Mouse (Mus musculus) ES-E14 (cell line): ENCODE results near the gene Cldn15.

Source experiments
- CHD2 ChIP-seq: IDR thresholded peaks from 2 replicates; pipeline ENCODE4 v1.6.1; 2014; ENCODE audit warnings: mild to moderate bottlenecking, low read depth, low read length, inconsistent platforms
- MAFK ChIP-seq: IDR thresholded peaks from 2 replicates; pipeline ENCODE4 v1.6.1; 2014; ENCODE audit warnings: mild to moderate bottlenecking, low read depth, low read length, inconsistent platforms; ENCODE audit not compliant: insufficient read depth
- ZC3H11A ChIP-seq: IDR thresholded peaks from 2 replicates; pipeline ENCODE4 v1.6.1; 2012; ENCODE audit warnings: low read depth, mild to moderate bottlenecking, inconsistent platforms, low read length, borderline replicate concordance
- ZNF384 ChIP-seq: IDR thresholded peaks from 2 replicates; pipeline ENCODE4 v1.6.1; 2012; ENCODE audit warnings: low read depth, low read length, inconsistent platforms

DNA sequence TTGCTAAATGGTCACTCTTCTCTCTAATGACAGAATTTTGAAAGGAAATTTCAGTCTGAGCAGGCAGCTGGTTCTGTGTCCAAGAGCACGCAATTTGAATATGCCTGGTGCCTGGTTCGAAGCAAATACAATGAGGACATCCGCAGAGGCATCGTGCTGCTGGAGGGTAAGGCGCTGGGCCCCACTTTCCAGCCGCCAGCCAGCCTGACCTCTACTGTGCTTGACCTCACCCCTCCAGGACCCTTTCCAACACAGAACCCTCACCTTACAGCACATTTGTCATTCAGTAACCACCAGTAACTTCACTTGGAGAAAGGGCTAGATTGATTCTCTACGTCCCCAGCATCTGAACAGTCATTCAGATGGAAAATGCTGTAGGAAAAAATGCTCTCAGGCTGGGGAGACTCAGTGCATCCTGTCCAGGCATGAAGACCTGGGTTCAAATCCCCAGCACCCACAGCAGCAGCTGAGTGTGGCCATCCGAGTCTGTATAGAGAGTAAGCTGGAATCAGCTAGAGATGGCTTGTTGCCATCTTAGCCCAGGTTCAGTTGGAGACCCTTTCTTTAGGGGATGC, 3.4 kb upstream of the Cldn15 start:
- no peak for TF ChIP-seq CHD2
- TF ChIP-seq MAFK = no peak
- TF ChIP-seq ZC3H11A = no peak
- no peak for TF ChIP-seq ZNF384
